Mouse (Mus musculus): ENCODE measurements at regions not wholly inside any gene's neighbourhood (a gene's known extent, or its start where the extent isn't known, plus 50 kb on each side); places are given as distances from the start of the nearest gene placed in this dataset.
A peak's percentile ranks its signal among the peaks of the same experiment; 100 is the strongest.

DNA sequence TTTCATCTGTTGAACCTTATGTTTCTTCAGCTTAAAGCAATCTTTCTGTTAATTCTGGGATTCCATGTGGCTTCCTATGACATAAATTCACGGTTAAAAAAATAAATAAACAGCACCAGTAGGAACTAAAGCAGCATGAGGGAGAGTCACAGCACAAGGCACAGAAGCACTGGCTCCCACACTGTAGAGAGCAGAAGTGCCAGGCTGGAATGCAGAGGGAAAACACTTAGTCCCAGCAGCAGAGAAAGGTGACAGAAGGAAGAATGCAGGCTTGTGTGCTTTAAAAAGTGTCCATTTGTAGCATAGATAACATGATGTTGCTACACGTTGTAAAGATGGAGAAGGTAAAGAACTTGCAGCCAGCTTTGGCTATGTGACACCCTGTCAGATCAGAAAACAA is 62.1 kb upstream of the Ppp2r5a start:
- ATAC-seq (ENCODE audit: low FRiP score) = no peak

DNA sequence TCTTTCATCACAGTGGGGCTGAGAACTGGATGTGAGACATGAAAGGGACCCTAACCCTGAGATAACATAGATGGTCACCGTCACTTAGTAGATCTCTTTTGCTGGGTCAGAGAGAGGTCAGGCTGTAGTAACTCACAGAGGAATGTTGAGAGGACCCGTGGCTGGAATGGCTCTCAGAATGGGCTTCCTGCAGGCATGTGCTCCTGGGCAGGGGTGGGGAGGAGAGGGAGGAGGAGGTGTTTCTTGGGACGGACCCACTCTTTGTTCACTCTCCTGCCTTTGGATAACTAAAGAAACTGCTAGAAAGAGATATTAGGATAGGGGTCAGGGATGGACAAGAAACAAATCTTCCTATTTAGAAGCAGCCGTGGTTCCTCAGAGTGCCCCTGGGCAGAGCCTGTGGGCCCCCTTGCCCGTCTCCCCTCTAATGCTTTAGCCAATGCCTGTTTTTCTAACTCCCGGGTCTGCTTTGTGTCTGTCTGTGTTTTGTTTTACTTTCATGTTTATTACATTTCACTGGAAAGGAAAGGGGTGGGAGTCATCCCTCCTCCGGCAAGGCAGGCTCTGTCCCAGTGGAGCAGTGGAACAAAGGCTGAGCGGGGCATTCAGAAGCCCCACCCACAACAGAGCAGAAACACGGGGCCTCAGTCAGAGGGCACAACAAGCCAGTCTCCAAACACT is 58.9 kb upstream of the Ppp2r5a start:
- ATAC-seq (ENCODE audit: low FRiP score) = peak; percentile 31; the same call in 1 of the 2 replicates
- H3K9ac ChIP-seq = no peak overlapping the region
- no peak for DNase-seq (ENCODE audit: low spot score)
- H3K4me1 ChIP-seq (replicated peaks; ENCODE audit: control insufficient read depth, insufficient read depth, low read length) = 0 out of 2 replicates have a peak, but pooled peaks cover 5% of the 10 kb centered on the region
- H3K4me2 ChIP-seq (replicated peaks) = peak overlapping the region; percentile 14; the same call in 1 of the 2 replicates
- no peaks in the 10 kb centered on the region for H3K27me3 ChIP-seq (ENCODE audit: control insufficient read depth, insufficient read depth, low read length)
- no peaks in the 10 kb centered on the region for H3K36me3 ChIP-seq (replicated peaks; ENCODE audit: control insufficient read depth, insufficient read depth)
- no peak overlapping the region for H3K27ac ChIP-seq
- no peak overlapping the region for H3K4me3 ChIP-seq (replicated peaks; ENCODE audit: low read length)
- 5% methylated on average over 9 of the region's 9 CpGs for WGBS
- H3K9me3 ChIP-seq (ENCODE audit: control insufficient read depth, low read length) = no peaks in the 10 kb centered on the region

More for the DNA sequence above, 62.1 kb upstream of the Ppp2r5a start:
- peaks cover 8% of the 10 kb centered on the region; the same call in 1 of the 2 replicates for H3K4me1 ChIP-seq (replicated peaks; ENCODE audit: control insufficient read depth, insufficient read depth, low read length)
- H3K27me3 ChIP-seq (ENCODE audit: control insufficient read depth, insufficient read depth, low read length) = no peaks in the 10 kb centered on the region
- H3K4me2 ChIP-seq (replicated peaks) = no peak overlapping the region
- no peak overlapping the region for H3K27ac ChIP-seq
- WGBS = 72% methylated on average over 2 of the region's 2 CpGs
- no peak overlapping the region for H3K9ac ChIP-seq
- no peak overlapping the region for H3K4me3 ChIP-seq (replicated peaks; ENCODE audit: low read length)
- no peaks in the 10 kb centered on the region for H3K9me3 ChIP-seq (ENCODE audit: control insufficient read depth, low read length)
- no peaks in the 10 kb centered on the region for H3K36me3 ChIP-seq (replicated peaks; ENCODE audit: control insufficient read depth, insufficient read depth)
- DNase-seq (ENCODE audit: low spot score) = no peak

DNA sequence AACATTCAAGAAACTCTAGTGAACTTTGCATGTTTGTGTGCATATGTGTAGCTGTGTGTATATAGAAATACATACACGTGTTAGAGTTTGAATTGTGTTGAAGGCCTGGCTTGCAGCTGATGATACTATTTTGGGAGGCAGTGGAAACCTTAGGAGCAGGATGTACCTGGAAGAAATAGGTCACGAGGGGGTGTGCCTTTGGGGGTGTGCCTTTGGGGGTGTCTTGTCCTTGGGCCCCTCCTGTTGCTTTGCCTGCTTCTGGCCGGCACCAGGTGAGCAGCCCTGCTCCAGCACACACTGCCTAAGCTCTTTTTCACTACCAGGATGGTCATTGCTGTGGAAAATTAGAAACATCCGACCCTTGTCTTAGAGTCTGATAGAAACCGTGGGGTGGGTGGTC is 56.0 kb upstream of the Ppp2r5a start:
- no peaks in the 10 kb centered on the region for H3K27me3 ChIP-seq (ENCODE audit: control insufficient read depth, insufficient read depth, low read length)
- DNase-seq (ENCODE audit: low spot score) = no peak
- no peaks in the 10 kb centered on the region for H3K36me3 ChIP-seq (replicated peaks; ENCODE audit: control insufficient read depth, insufficient read depth)
- H3K27ac ChIP-seq = no peak overlapping the region
- 0 out of 2 replicates have a peak, but pooled peaks cover 5% of the 10 kb centered on the region for H3K4me1 ChIP-seq (replicated peaks; ENCODE audit: control insufficient read depth, insufficient read depth, low read length)
- 80% methylated on average over 5 of the region's 5 CpGs for whole genome bisulfite sequencing
- no peak overlapping the region for H3K4me3 ChIP-seq (replicated peaks; ENCODE audit: low read length)
- no peak overlapping the region for H3K4me2 ChIP-seq (replicated peaks)
- H3K9me3 ChIP-seq (ENCODE audit: control insufficient read depth, low read length) = no peaks in the 10 kb centered on the region
- H3K9ac ChIP-seq = no peak overlapping the region
- no peak for ATAC-seq (ENCODE audit: low FRiP score)

DNA sequence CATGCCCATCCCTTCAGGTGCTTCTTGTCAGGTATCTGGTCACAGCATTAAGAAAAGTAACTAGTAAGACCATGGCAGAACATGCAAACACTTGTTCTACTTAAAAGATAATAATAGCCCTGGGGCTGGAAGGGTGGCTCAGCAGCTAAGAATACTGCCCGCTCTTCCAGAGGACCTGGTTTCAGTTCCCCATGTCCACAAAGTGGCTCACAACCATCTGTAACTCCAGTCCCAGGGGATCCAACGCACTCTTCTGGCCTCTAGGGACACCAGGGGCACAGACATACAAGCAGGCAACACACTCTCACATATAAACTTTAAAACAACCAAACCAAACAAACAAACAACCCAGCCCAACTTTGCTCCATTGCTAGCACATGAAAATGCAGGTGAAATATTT is 55.2 kb upstream of the Ppp2r5a start:
- H3K9ac ChIP-seq = no peak overlapping the region
- H3K9me3 ChIP-seq (ENCODE audit: control insufficient read depth, low read length) = no peaks in the 10 kb centered on the region
- no peak for DNase-seq (ENCODE audit: low spot score)
- no peak for ATAC-seq (ENCODE audit: low FRiP score)
- H3K4me3 ChIP-seq (replicated peaks; ENCODE audit: low read length) = no peak overlapping the region
- 0 out of 2 replicates have a peak, but pooled peaks cover 5% of the 10 kb centered on the region for H3K4me1 ChIP-seq (replicated peaks; ENCODE audit: control insufficient read depth, insufficient read depth, low read length)
- H3K27me3 ChIP-seq (ENCODE audit: control insufficient read depth, insufficient read depth, low read length) = no peaks in the 10 kb centered on the region
- no peaks in the 10 kb centered on the region for H3K36me3 ChIP-seq (replicated peaks; ENCODE audit: control insufficient read depth, insufficient read depth)
- 83% methylated on average over 2 of the region's 2 CpGs for WGBS
- H3K4me2 ChIP-seq (replicated peaks) = no peak overlapping the region
- no peak overlapping the region for H3K27ac ChIP-seq

DNA sequence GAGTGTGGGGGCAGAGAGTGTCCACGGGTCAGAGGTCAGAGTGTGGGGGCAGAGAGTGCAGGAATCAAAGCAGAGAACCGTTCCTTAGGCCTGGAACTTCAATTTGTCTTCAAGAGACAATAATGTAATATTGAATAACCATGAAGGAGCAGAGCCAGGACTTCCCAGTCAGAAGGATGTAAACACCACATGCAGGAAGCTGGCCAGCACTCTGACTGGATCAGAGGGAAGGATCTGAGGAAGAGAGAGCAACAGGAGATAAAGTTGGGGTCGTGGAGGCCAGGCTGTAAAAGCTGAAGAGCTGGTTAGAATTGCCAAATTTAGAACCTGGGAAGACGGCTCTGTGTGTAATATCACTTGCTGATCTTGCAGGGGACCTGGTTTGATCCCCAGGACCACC is 54.0 kb upstream of the Ppp2r5a start:
- H3K4me1 ChIP-seq (replicated peaks; ENCODE audit: control insufficient read depth, insufficient read depth, low read length) = 0 out of 2 replicates have a peak, but pooled peaks cover 2% of the 10 kb centered on the region
- H3K9ac ChIP-seq = no peak overlapping the region
- no peak overlapping the region for H3K4me3 ChIP-seq (replicated peaks; ENCODE audit: low read length)
- H3K27ac ChIP-seq = no peak overlapping the region
- no peak overlapping the region for H3K4me2 ChIP-seq (replicated peaks)
- H3K36me3 ChIP-seq (replicated peaks; ENCODE audit: control insufficient read depth, insufficient read depth) = no peaks in the 10 kb centered on the region
- ATAC-seq (ENCODE audit: low FRiP score) = no peak
- no peak for DNase-seq (ENCODE audit: low spot score)
- H3K27me3 ChIP-seq (ENCODE audit: control insufficient read depth, insufficient read depth, low read length) = no peaks in the 10 kb centered on the region
- H3K9me3 ChIP-seq (ENCODE audit: control insufficient read depth, low read length) = no peaks in the 10 kb centered on the region
- 65% methylated on average over 4 of the region's 4 CpGs for WGBS

DNA sequence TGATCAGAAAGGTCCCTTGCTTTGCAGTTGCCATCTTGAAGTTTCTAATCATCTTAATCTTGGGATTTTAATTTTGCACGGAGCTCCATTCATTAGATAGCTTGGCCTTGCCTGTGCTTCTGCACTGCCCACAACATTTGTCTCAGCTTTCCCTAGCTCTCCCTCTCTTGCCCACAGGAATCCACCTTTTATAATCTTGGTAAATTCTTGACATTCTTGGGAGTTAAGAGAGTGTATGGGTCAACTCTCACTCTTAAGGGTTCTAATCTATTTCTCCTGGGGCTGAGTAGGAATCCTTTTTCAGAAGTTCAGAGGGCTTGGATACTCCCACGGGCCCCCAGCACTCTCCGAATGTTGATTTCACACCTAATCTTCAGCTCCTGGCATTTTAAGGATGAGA is 51.5 kb upstream of the Ppp2r5a start:
- ATAC-seq (ENCODE audit: low FRiP score) (no peak), DNase-seq (ENCODE audit: low spot score) (no peak)
- Histone ChIP-seq H3K36me3 (replicated peaks; ENCODE audit: control insufficient read depth, insufficient read depth) (no peaks in the 10 kb centered on the region), H3K9ac (no peak overlapping the region), H3K27me3 (ENCODE audit: control insufficient read depth, insufficient read depth, low read length) (no peaks in the 10 kb centered on the region), H3K4me2 (replicated peaks) (no peak overlapping the region), H3K9me3 (ENCODE audit: control insufficient read depth, low read length) (no peaks in the 10 kb centered on the region), H3K4me3 (replicated peaks; ENCODE audit: low read length) (no peak overlapping the region), H3K27ac (no peak overlapping the region), H3K4me1 (replicated peaks; ENCODE audit: control insufficient read depth, insufficient read depth, low read length) (no peaks in the 10 kb centered on the region)
- 73% methylated on average over 3 of the region's 3 CpGs for WGBS

DNA sequence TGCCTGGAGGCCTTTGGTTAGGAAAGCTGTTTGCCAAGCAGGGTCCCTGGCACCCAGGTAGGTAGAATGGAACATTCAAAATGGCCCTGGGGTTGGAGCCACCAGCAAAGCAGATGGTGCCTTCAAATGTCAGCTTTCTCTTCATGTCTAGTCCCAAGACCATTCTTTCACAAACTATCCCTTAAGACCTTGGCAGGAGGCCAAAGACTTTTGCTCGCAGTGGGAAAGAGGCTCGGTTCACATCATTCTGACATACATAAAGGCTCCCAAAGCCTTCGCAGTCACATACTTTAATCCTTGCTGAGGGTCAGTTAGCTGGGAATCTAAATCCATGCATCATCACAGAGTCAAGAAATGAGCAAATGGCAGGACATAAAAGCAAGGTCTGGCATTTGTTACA is 50.5 kb upstream of the Ppp2r5a start:
- H3K9me3 ChIP-seq (ENCODE audit: control insufficient read depth, low read length) = no peaks in the 10 kb centered on the region
- no peaks in the 10 kb centered on the region for H3K27me3 ChIP-seq (ENCODE audit: control insufficient read depth, insufficient read depth, low read length)
- no peak overlapping the region for H3K4me2 ChIP-seq (replicated peaks)
- WGBS = 58% methylated on average over 3 of the region's 3 CpGs
- H3K36me3 ChIP-seq (replicated peaks; ENCODE audit: control insufficient read depth, insufficient read depth) = no peaks in the 10 kb centered on the region
- DNase-seq (ENCODE audit: low spot score) (no peak), ATAC-seq (ENCODE audit: low FRiP score) (no peak)
- H3K4me3 ChIP-seq (replicated peaks; ENCODE audit: low read length) = no peak overlapping the region
- no peak overlapping the region for H3K27ac ChIP-seq
- no peak overlapping the region for H3K9ac ChIP-seq
- H3K4me1 ChIP-seq (replicated peaks; ENCODE audit: control insufficient read depth, insufficient read depth, low read length) = no peaks in the 10 kb centered on the region
